Mouse (Mus musculus): ENCODE data around the gene Uggt2. TPM values are rescaled to one million over a fixed set of nuclear protein-coding genes. Genes with fewer than 3 reads are reported as not detected.

Uggt2 gene
- polyA plus RNA-seq, 1 experiment from 2014 or later, result 20.3 TPM

DNA sequence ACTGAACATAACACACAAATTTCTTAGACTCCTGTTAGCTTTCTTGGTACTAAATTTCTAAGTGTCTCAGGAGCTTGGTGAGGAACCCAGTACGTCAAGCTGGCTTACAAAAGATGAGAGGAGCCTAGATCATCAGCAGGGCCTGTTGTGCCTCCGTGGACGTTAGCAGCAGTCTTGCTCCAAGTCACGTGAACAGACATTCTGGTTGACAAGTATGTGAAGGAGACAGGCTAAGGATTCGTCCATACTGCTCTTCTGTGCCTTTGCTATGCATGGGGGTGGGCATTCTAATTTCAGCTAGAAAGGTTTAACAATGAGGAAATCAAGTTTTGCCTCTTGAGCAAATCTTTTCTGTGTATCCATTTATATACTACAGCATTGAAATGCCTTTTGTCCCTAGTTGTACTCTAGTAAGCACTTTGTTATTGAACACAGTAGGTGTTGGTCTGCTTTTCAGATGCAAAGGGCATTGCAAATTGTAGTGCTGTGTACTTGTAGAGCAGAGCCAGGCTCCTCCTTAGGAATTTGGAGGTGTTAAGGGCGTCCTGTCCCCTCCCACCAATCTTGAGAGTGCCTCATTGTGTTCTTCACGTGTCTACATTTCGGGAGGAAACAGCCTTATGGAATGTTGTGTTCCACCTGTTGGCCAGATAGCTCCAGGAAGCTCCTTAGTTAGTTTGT, 122.0 kb downstream of the Uggt2 start:
- Histone ChIP-seq H3K27ac (no peak overlapping the region), H3K9ac (no peak overlapping the region), H3K27me3 (no peaks in the 10 kb centered on the region), H3K4me1 (no peaks in the 10 kb centered on the region), H3K36me3 (peaks cover 76% of the 10 kb centered on the region), H3K4me3 (no peak overlapping the region), H3K4me2 (no peak overlapping the region), H3K9me3 (no peaks in the 10 kb centered on the region)
- no peak for ATAC-seq (ENCODE audit: borderline replicate concordance, extremely low read depth, low FRiP score, low TSS enrichment)
- 74% methylated on average over 8 of the region's 8 CpGs for WGBS

DNA sequence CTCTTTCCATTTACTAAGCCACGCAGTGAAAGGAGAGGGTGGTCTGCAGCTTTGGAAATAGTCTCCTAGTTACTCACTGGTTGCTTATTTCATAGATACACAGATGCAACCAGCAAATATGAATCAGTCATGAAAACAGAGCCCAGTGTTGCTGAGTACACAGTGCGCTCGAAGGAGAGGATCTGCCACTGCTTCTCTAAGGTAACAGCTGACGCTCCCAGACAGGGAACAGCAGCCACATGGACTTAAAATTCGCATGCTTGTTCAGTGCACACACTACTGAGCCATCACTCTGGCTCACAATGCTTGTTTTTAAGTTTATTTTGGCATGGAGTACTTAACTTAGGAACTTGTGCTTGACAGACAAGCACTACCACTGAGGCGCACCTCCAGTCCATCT, 127.0 kb downstream of the Uggt2 start:
- Histone ChIP-seq H3K9me3 (no peaks in the 10 kb centered on the region), H3K9ac (no peak overlapping the region), H3K27me3 (no peaks in the 10 kb centered on the region), H3K4me2 (no peak overlapping the region), H3K27ac (no peak overlapping the region), H3K4me3 (no peak overlapping the region), H3K4me1 (no peaks in the 10 kb centered on the region), H3K36me3 (peaks cover 85% of the 10 kb centered on the region)
- WGBS, result 90% methylated on average over 6 of the region's 6 CpGs
- ATAC-seq (ENCODE audit: borderline replicate concordance, extremely low read depth, low FRiP score, low TSS enrichment), result no peak

DNA sequence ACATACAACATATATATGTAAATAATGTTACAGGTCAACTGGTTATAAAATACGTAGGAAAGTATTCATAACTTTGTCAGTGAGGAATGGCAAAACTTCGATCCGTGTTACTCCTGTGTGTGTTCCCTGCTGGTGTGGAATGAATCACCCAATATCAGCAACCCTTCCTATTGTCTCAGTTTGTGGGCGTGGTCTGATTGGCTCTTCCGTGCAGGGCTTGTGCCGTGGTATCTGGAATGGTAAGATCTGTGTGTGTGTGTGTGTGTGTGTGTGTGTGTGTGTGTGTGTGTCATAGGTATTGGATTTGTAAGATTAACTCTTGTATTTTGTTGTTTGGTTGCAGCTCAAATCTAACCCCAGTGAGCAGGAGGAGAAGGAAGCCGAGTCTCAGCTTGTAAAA, 131.6 kb downstream of the Uggt2 start:
- no peaks in the 10 kb centered on the region for H3K4me1 ChIP-seq

DNA sequence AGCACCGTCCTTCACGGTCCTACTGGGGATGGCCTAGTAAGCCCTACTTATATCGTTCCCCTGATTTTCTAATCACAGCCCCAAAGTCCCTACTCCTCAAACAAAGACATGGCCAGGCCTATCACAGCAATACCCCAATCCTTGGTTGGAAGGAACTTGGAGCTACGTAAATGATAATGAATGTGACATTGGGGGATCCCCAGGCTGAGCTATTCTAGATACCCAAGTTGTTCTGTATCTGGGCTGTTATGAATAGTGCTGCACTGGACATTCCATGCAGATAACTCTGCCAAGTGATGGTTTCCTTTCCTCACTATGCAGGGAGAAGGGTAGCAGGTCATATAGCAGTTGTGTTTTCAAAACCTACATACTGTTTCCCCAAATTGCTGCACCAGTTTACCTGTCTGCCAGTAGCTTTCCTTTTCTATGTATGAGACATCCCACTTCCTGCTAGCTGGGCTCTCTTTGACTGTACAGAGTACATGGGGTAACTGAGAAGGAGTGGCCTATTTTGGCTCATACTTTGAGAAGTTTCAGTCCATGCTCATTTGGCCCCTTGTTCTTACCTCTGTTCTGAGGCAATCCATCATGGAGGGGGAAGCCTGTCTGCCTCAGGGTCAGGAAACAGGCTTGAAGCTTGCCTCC, 133.8 kb downstream of the Uggt2 start:
- Histone ChIP-seq H3K36me3 (peaks cover 53% of the 10 kb centered on the region), H3K27ac (no peak overlapping the region), H3K9me3 (no peaks in the 10 kb centered on the region), H3K4me2 (no peak overlapping the region), H3K4me3 (no peak overlapping the region), H3K9ac (no peak overlapping the region), H3K27me3 (no peaks in the 10 kb centered on the region), H3K4me1 (no peaks in the 10 kb centered on the region)
- 89% methylated on average over 4 of the region's 4 CpGs for WGBS
- ATAC-seq (ENCODE audit: borderline replicate concordance, extremely low read depth, low FRiP score, low TSS enrichment), result no peak

More for the DNA sequence above, 131.6 kb downstream of the Uggt2 start:
- Histone ChIP-seq H3K4me2 (no peak overlapping the region), H3K36me3 (peaks cover 56% of the 10 kb centered on the region), H3K27ac (no peak overlapping the region), H3K9ac (no peak overlapping the region), H3K4me3 (no peak overlapping the region), H3K9me3 (no peaks in the 10 kb centered on the region), H3K27me3 (no peaks in the 10 kb centered on the region)
- 84% methylated on average over 7 of the region's 7 CpGs for WGBS
- no peak for ATAC-seq (ENCODE audit: borderline replicate concordance, extremely low read depth, low FRiP score, low TSS enrichment)

DNA sequence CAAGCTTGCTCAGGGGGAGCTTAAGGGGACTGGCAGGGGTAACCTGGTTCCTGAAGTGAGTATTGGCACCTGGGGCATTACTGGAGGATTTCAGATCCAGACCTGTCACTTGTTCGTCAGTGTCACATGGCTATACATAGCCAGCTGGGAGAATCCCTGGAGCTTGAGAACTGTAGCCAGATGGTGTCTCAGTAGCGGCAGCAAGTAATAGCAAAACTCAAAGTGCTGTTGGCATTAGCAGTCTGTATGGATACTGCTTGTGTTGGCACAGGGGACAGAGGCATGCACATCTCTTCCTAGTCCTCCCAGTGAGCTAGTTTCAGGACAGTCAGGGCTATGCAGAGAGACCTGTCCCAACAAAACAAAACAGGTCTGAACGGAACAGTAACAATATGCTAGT, 141.2 kb downstream of the Uggt2 start:
- 90% methylated on average over 3 of the region's 3 CpGs for WGBS
- Histone ChIP-seq H3K4me3 (no peak overlapping the region), H3K4me2 (no peak overlapping the region), H3K4me1 (no peaks in the 10 kb centered on the region), H3K36me3 (peaks cover 69% of the 10 kb centered on the region), H3K9ac (no peak overlapping the region), H3K27ac (no peak overlapping the region), H3K9me3 (no peaks in the 10 kb centered on the region), H3K27me3 (no peaks in the 10 kb centered on the region)
- no peak for ATAC-seq (ENCODE audit: borderline replicate concordance, extremely low read depth, low FRiP score, low TSS enrichment)

DNA sequence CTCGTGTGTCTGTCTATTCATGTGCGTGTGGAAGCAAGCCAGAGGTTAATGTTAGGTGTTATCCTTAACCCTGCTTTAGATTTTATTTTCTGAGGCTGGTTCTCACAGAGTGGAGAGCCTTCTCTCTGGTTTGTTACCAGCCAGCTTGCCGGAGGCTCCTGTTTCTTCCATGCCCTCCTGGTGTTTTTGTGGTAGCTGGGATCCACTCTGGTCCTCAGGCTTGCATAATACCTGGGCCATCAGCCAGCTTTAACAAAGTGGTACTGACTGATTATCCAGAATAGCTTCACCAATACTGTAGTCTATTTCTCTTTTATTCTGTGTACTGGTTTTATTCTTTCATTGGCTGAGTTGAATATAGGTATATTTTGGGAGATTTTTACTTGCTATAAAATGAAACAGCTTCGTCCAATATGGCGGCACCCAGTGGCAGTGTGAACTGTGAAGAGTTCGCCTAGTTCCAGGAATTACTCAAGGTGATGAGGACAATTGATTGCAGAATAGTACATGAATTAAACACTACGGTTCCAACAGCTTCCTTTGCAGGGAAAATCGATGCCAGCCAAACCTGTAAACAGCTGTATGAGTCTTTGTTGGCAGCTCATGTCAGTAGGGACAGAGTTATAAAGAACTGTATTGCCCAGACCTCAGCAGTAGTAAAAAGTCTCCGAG, 147.2 kb downstream of the Uggt2 start:
- peaks cover 5% of the 10 kb centered on the region for H3K4me1 ChIP-seq
- no peaks in the 10 kb centered on the region for H3K9me3 ChIP-seq
- no peak overlapping the region for H3K9ac ChIP-seq
- 92% methylated on average over 9 of the region's 9 CpGs for WGBS
- ATAC-seq (ENCODE audit: borderline replicate concordance, extremely low read depth, low FRiP score, low TSS enrichment), result no peak
- H3K36me3 ChIP-seq, result peaks cover 28% of the 10 kb centered on the region
- no peaks in the 10 kb centered on the region for H3K27me3 ChIP-seq
- no peak overlapping the region for H3K4me2 ChIP-seq
- no peak overlapping the region for H3K4me3 ChIP-seq
- H3K27ac ChIP-seq, result no peak overlapping the region

DNA sequence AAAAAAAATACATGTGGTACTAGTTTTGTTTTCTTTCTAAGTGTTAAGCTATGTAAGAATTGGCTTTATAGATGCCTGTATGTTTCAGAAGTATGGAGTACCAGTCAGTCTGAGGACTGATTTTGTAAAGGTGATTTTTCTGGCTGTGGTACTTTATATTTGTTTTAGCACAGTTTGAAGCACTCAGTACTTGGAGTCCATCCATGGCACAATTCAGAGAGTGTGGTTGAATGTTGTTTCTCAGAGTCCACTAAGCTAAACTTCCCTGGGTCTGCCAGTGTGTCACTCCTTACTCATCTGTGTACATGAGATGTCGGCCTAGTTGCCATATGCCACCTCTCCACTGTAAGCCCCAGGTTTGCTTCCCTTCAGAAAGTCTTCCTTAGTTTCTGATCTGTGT, 150.4 kb downstream of the Uggt2 start:
- H3K27ac ChIP-seq, result no peak overlapping the region
- no peak for ATAC-seq (ENCODE audit: borderline replicate concordance, extremely low read depth, low FRiP score, low TSS enrichment)
- H3K9me3 ChIP-seq, result no peaks in the 10 kb centered on the region
- WGBS, result 80% methylated on average over 1 of the region's 1 CpGs
- H3K9ac ChIP-seq, result no peak overlapping the region
- no peaks in the 10 kb centered on the region for H3K27me3 ChIP-seq
- peaks cover 5% of the 10 kb centered on the region; the same call in 1 of the 2 replicates for H3K36me3 ChIP-seq
- H3K4me3 ChIP-seq, result no peak overlapping the region
- peaks cover 5% of the 10 kb centered on the region for H3K4me1 ChIP-seq
- no peak overlapping the region for H3K4me2 ChIP-seq

DNA sequence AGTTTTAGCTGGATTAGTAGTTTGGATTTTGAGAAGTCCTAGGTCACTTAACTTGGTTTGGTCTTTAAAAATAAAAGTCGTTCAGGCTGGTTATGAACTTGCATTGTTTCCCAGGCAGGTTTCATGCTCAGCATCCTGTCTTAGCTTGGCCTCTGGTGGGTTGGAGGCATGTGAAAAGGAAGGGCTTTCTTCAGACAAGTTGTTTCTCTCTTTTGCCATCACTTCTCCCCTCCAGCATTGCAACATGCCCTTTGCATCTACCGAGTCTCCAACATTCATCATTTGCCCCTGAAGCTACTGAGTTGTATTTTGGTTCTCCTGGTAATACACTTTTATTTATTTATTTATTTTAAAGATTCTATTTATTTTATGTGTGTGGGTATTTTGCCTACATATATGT, 154.5 kb downstream of the Uggt2 start:
- Histone ChIP-seq H3K9ac (no peak overlapping the region), H3K27ac (no peak overlapping the region), H3K36me3 (no peaks in the 10 kb centered on the region), H3K4me1 (peaks cover 27% of the 10 kb centered on the region), H3K4me3 (no peak overlapping the region), H3K9me3 (no peaks in the 10 kb centered on the region), H3K4me2 (no peak overlapping the region), H3K27me3 (no peaks in the 10 kb centered on the region)
- WGBS, result 60% methylated on average over 2 of the region's 2 CpGs
- no peak for ATAC-seq (ENCODE audit: borderline replicate concordance, extremely low read depth, low FRiP score, low TSS enrichment)

DNA sequence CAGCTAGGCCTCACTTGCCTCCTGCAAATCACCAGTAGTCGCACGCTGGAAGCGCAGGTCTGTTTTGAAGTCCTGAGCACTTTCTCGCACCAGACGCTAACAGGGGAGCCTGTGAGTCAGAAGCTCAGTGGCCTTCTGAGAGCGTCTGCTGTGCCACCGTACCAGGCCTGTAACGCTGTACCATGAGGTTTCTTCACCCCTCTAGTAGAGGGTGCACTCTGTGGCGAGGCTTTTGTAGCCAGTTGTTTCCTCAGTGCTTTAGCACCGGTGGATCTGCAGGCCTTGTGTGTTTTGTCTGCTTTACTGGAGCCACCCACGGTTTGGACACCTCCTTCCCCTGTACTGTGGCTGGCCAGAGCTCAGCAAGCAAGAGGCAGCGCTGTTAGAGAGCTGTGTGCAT, 157.2 kb downstream of the Uggt2 start:
- H3K27ac ChIP-seq, result 0 out of 2 replicates have a peak overlapping the region, but pooled peaks have one; percentile 21

DNA sequence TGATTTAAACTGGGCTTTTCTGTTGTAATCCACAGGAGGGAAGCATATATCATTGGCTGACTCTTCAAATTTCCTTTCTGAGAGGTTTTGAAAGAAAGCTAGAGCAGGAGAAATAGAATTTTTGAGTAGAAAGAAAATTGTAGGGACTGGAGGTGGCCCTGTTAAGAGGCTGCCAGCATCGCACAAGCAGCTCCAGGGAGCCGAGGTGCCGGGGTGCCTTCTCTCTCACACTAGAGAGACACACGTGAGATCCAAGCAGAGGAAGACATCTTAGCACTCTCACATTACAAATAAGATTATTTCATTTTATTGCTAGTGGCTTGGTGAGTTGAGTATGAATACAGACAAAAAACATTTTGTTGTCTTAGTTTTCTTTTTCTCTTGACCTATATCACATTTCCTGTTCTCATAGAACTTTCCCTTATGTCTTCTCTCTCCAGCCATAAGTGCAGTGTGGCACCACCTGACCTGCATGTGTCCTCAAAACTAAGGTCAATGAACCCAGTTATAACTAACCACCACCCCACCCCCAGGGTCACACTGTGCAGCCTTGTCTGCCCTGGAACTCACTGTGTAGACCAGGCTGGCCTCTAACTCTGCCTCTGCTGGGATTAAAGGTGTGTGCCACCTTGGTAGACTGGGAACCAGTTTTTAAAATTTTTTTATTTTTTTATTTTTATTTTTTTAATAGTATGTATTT, 158.3 kb downstream of the Uggt2 start:
- WGBS, result 68% methylated on average over 4 of the region's 4 CpGs
- Histone ChIP-seq H3K27me3 (no peaks in the 10 kb centered on the region), H3K9me3 (no peaks in the 10 kb centered on the region), H3K4me3 (no peak overlapping the region), H3K36me3 (no peaks in the 10 kb centered on the region), H3K4me1 (peaks cover 41% of the 10 kb centered on the region), H3K9ac (no peak overlapping the region), H3K4me2 (no peak overlapping the region), H3K27ac (no peak overlapping the region)
- no peak for ATAC-seq (ENCODE audit: borderline replicate concordance, extremely low read depth, low FRiP score, low TSS enrichment)

More for the DNA sequence above, 157.2 kb downstream of the Uggt2 start:
- 55% methylated on average over 12 of the region's 12 CpGs for WGBS
- H3K4me2 ChIP-seq, result no peak overlapping the region
- no peaks in the 10 kb centered on the region for H3K36me3 ChIP-seq
- no peak overlapping the region for H3K9ac ChIP-seq
- no peaks in the 10 kb centered on the region for H3K9me3 ChIP-seq
- ATAC-seq (ENCODE audit: borderline replicate concordance, extremely low read depth, low FRiP score, low TSS enrichment), result no peak
- H3K27me3 ChIP-seq, result no peaks in the 10 kb centered on the region
- H3K4me3 ChIP-seq, result no peak overlapping the region
- H3K4me1 ChIP-seq, result peaks cover 31% of the 10 kb centered on the region

DNA sequence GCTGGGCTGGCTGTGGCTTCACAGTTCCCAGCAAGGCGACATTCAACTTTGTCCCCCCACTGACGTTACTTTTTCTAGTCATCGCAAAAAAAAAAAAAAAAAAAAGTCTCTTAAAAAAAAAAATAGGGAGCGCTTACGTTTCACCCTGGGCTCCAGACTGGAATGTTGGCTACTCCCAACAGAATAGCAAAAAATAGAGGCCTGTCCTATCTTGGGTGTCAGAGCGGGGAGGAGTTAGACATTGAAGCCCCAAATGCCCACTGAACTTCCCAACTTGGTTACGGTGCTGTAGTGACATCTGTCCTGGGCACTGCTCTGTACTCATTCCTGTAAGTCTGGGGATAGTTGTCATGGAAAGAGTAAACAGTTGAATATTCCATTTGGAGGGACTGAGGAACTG, 160.7 kb downstream of the Uggt2 start:
- peak overlapping the region; percentile 94 for H3K27ac ChIP-seq

More for the DNA sequence above, 160.7 kb downstream of the Uggt2 start:
- Histone ChIP-seq H3K4me2 (peak overlapping the region; percentile 56), H3K4me3 (peak overlapping the region; percentile 100), H3K27me3 (no peaks in the 10 kb centered on the region), H3K4me1 (peaks cover 41% of the 10 kb centered on the region), H3K36me3 (no peaks in the 10 kb centered on the region), H3K9ac (peak overlapping the region; percentile 99), H3K9me3 (no peaks in the 10 kb centered on the region)
- ATAC-seq (ENCODE audit: borderline replicate concordance, extremely low read depth, low FRiP score, low TSS enrichment), result no peak
- WGBS, result under 1% methylated on average over 7 of the region's 7 CpGs

Data from lung, embryonic 15.5 days (tissue).